Mouse (Mus musculus) spleen, embryonic (tissue): ENCODE measurements around the gene Adcy3.

Experiments used
- CTCF ChIA-PET: fragments of 350-600 bp; sonication (Branson Sonifier 250); formaldehyde crosslinking; loops from one replicate; lab custom pipeline; 2022; lab: Charles Lee

The Adcy3 gene

GRCm38 (mm10) chr12:4180507-4180906 is 47.6 kb downstream of the Adcy3 start:
- CTCF ChIA-PET = no interaction called here

GRCm38 (mm10) chr12:4184648-4185047 is 51.7 kb downstream of the Adcy3 start:
- CTCF ChIA-PET = no interaction called here

GRCm38 (mm10) chr12:4188171-4189059 is 55.5 kb downstream of the Adcy3 start:
- CTCF ChIA-PET = no interaction called here

- CTCF ChIA-PET = no interaction called here
Measured at GRCm38 (mm10) chr12:4189060-4189447, 56.2 kb downstream of the Adcy3 start.

- CTCF ChIA-PET = no interaction called here
Measured at GRCm38 (mm10) chr12:4192514-4192913, 59.6 kb downstream of the Adcy3 start.

- CTCF ChIA-PET = no interaction called here
Measured at GRCm38 (mm10) chr12:4193025-4193740, 60.3 kb downstream of the Adcy3 start.

GRCm38 (mm10) chr12:4194643-4195042 is 61.7 kb downstream of the Adcy3 start:
- CTCF ChIA-PET = no interaction called here

- CTCF ChIA-PET = interaction anchor here (0.6 kb wide), 1 partner anchor 74 kb away, joined by 3 read pairs; no protein-coding TSS in a partner anchor
Measured at GRCm38 (mm10) chr12:4198702-4199101, 65.8 kb downstream of the Adcy3 start.

GRCm38 (mm10) chr12:4199271-4199670 is 66.4 kb downstream of the Adcy3 start:
- CTCF ChIA-PET = no interaction called here

- CTCF ChIA-PET = interaction anchor here (0.5 kb wide), 1 partner anchor 591 kb away, joined by 8 read pairs; no protein-coding TSS in a partner anchor
Measured at GRCm38 (mm10) chr12:4201454-4202200, 68.7 kb downstream of the Adcy3 start.

GRCm38 (mm10) chr12:4202206-4202605 is 69.3 kb downstream of the Adcy3 start:
- CTCF ChIA-PET = no interaction called here

- CTCF ChIA-PET = no interaction called here
Measured at GRCm38 (mm10) chr12:4206106-4206505, 73.2 kb downstream of the Adcy3 start.

GRCm38 (mm10) chr12:4208405-4209133 is 75.7 kb downstream of the Adcy3 start:
- CTCF ChIA-PET = no interaction called here

GRCm38 (mm10) chr12:4209196-4209595 is 76.3 kb downstream of the Adcy3 start:
- CTCF ChIA-PET = no interaction called here

- CTCF ChIA-PET = no interaction called here
Measured at GRCm38 (mm10) chr12:4211174-4211573, 78.3 kb downstream of the Adcy3 start.

GRCm38 (mm10) chr12:4212908-4213307 is 80.0 kb downstream of the Adcy3 start:
- CTCF ChIA-PET = no interaction called here

- CTCF ChIA-PET = no interaction called here
Measured at GRCm38 (mm10) chr12:4230156-4230555, 97.3 kb downstream of the Adcy3 start.

- CTCF ChIA-PET = no interaction called here
Measured at GRCm38 (mm10) chr12:4232777-4233176, 99.9 kb downstream of the Adcy3 start.

GRCm38 (mm10) chr12:4233572-4234508 is 100.9 kb downstream of the Adcy3 start, which contains the start of the genes Ptrhd1 and Cenpo:
Gene Ptrhd1, plus strand, starts transcription at chr12:4234027.
Gene Cenpo, minus strand, starts transcription at chr12:4234294.
- CTCF ChIA-PET = no interaction called here

GRCm38 (mm10) chr12:4237481-4237880 is 104.6 kb downstream of the Adcy3 start:
- CTCF ChIA-PET = interaction anchor here (0.6 kb wide), 2 partner anchors 106 to 426 kb away, joined by 6 to 9 read pairs; no protein-coding TSS in a partner anchor
